Mouse (Mus musculus) G1E (cell line): ENCODE measurements around the gene Nup35. TPM values are rescaled to one million over a fixed set of nuclear protein-coding genes. Genes with fewer than 3 reads are reported as not detected.

Experiments used
- ATAC-seq: 2 replicates; pipeline ENCODE4 v1.8.0; 2016; ENCODE audit warnings: mild to moderate bottlenecking; ENCODE audit not compliant: insufficient number of reproducible peaks, poor library complexity, low FRiP score, severe bottlenecking; ENCODE audit errors: extremely low read depth
- DNase-seq: peaks from one replicate; pipeline ENCODE4 v3.0.0; 2012; ENCODE audit warnings: low spot score
- H3K27me3 ChIP-seq: 2 replicates; pipeline ENCODE4 v1.6.1; 2012; ENCODE audit warnings: mild to moderate bottlenecking, low read length, inconsistent platforms; ENCODE audit not compliant: insufficient read depth
- H3K36me3 ChIP-seq: replicated peaks from 2 replicates; pipeline ENCODE3; 2012; ENCODE audit warnings: mild to moderate bottlenecking, inconsistent platforms
- H3K4me1 ChIP-seq: 2 replicates; pipeline ENCODE4 v1.6.1; 2012; ENCODE audit warnings: low read depth, low read length, inconsistent platforms, mixed read lengths; ENCODE audit not compliant: insufficient read depth
- H3K4me3 ChIP-seq: 2 replicates; pipeline ENCODE4 v1.5.1; 2012; ENCODE audit warnings: low read depth, mild to moderate bottlenecking, inconsistent platforms, low read length, moderate library complexity, mixed read lengths
- H3K9me3 ChIP-seq: replicated peaks from 2 replicates; pipeline ENCODE4 v1.6.1; 2012; ENCODE audit warnings: inconsistent platforms
- CTCF ChIP-seq: IDR thresholded peaks from 2 replicates; pipeline ENCODE4 v1.5.1; 2012; ENCODE audit warnings: low read depth, low read length, inconsistent platforms, mixed read lengths
- GATA1 ChIP-seq: IDR thresholded peaks from 2 replicates; pipeline ENCODE4 v1.6.1; 2012; ENCODE audit warnings: borderline replicate concordance, low read length, inconsistent platforms, mixed read lengths
- GATA2 ChIP-seq: IDR thresholded peaks from 2 replicates; pipeline ENCODE4 v1.6.1; 2012; ENCODE audit warnings: low read depth, low read length, inconsistent platforms, borderline replicate concordance
- POLR2AphosphoS5 ChIP-seq: IDR thresholded peaks from 2 replicates; pipeline ENCODE4 v1.6.1; 2012; ENCODE audit warnings: low read depth, low read length, inconsistent platforms; ENCODE audit not compliant: insufficient replicate concordance
- TAL1 ChIP-seq: conservative IDR thresholded peaks from 2 replicates; pipeline ENCODE4 v1.6.1; 2012; ENCODE audit warnings: low read depth, low read length, inconsistent platforms, mixed read lengths
- polyA plus RNA-seq: library from polyadenylated mRNA; stranded (reverse); fragments of >175 nt; gene quantifications from 2 replicates; pipeline ENCODE4 v1.2.3, GENCODE M21; 2012
- total RNA-seq, 2 experiments: library from RNA; stranded (forward) in 1 of 2; stranded (reverse) in 1 of 2; fragments of 200-1000 nt in 1 of 2; fragments of >200 nt in 1 of 2; fragmentation: Nextera tagmentation in 1 of 2; gene quantifications; 2 replicates each; pipeline ENCODE4 v1.2.3; 2014 to 2017

Gene Nup35
- total and polyA plus RNA-seq, 3 experiments: 2.2 to 87.8 (median 65.8) TPM

GRCm38 (mm10) chr2:80688261-80688660, 71.2 kb downstream of the Nup35 start:
- TF ChIP-seq POLR2AphosphoS5 (no peak), TAL1 (no peak), CTCF (no peak), GATA2 (no peak), GATA1 (no peak)
- H3K27me3 ChIP-seq: 0 out of 2 replicates have a peak, but pooled peaks cover 3% of the 10 kb centered on the region

GRCm38 (mm10) chr2:80707429-80707828, 90.4 kb downstream of the Nup35 start:
- TF ChIP-seq POLR2AphosphoS5 (no peak), CTCF (no peak), GATA1 (no peak), TAL1 (no peak)
- no peak overlapping the region for H3K4me3 ChIP-seq
- H3K4me1 ChIP-seq: no peaks in the 10 kb centered on the region
- DNase-seq (no peak), ATAC-seq (no peak)
- H3K9me3 ChIP-seq: no peaks in the 10 kb centered on the region
- no peaks in the 10 kb centered on the region for H3K36me3 ChIP-seq
- H3K27me3 ChIP-seq: no peaks in the 10 kb centered on the region

More at GRCm38 (mm10) chr2:80688261-80688660, 71.2 kb downstream of the Nup35 start:
- Histone ChIP-seq H3K36me3 (no peaks in the 10 kb centered on the region), H3K4me3 (no peak overlapping the region), H3K4me1 (no peaks in the 10 kb centered on the region), H3K9me3 (no peaks in the 10 kb centered on the region)
- DNase-seq (no peak), ATAC-seq (no peak)

Other genes starting within 250 kb of the Nup35 start
- gene Frzb, start 169.6 kb upstream of the Nup35 start, total RNA-seq (2014; fragmentation: Nextera tagmentation): not detected in 2 replicates
- gene Frzb, start 169.6 kb upstream of the Nup35 start, total RNA-seq (2017): 0.05 and 0.17 TPM in 2 replicates
- 0.02 TPM in 1 of 2 replicates, not detected in the other for gene Frzb, start 169.6 kb upstream of the Nup35 start, polyA plus RNA-seq
- 28.2 and 37.2 TPM in 2 replicates for gene Nckap1, start 35.9 kb upstream of the Nup35 start, total RNA-seq (2014; fragmentation: Nextera tagmentation)
- 62.6 and 64.9 TPM in 2 replicates for gene Nckap1, start 35.9 kb upstream of the Nup35 start, total RNA-seq (2017)
- 4.3 and 5.0 TPM in 2 replicates for gene Nckap1, start 35.9 kb upstream of the Nup35 start, polyA plus RNA-seq
- 27.0 and 30.1 TPM in 2 replicates for gene Dusp19, start 191 bp upstream of the Nup35 start, total RNA-seq (2014; fragmentation: Nextera tagmentation)
- gene Dusp19, start 191 bp upstream of the Nup35 start, total RNA-seq (2017): 19.3 and 21.8 TPM in 2 replicates
- gene Dusp19, start 191 bp upstream of the Nup35 start, polyA plus RNA-seq: 0.46 and 1.1 TPM in 2 replicates